Mouse (Mus musculus): ENCODE results near the gene 2900026A02Rik. TPM values are rescaled to one million over a fixed set of nuclear protein-coding genes. Genes with fewer than 3 reads are reported as not detected.

The 2900026A02Rik gene
- total and polyA plus RNA-seq, 3 experiments, result not detected

DNA sequence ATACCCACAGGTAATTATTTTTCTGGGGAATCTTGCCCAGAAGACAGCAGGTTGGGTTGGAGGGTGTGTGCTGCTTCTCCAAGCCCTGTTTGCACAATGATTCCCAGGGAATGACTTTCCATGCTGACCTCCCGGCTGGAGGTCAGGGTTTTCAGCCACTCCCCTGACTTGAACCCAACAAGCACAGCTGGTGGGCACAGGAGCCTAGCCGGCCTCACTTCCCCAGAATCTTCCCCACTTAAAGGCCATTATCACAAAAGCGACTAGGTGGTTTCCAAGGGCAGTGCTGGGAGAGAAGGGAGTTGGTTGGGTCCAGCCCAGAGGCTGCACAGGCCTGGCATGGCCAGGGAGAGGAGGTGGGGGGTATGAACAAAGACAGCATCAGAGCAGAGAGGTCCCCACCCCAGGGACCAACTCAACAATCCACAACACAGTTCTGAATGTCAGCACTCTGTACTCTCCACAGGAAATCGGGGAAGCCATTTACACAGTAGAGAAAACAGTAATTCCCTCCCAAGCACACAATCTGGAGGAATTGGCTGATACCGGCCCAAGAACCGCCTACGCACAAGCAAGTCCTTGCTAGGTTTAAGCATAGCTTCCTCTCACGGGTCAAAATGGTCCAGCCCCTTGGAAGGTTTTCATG is 21.8 kb downstream of the 2900026A02Rik start:
- Histone ChIP-seq H3K4me1 (ENCODE audit: control insufficient read depth in 1 of 2, insufficient read depth in 2 of 2, low read length in 2 of 2) (no peaks in the 10 kb centered on the region), H3K4me3 (ENCODE audit: control insufficient read depth in 1 of 2, insufficient read depth in 1 of 2, low read depth in 2 of 2, low read length in 2 of 2) (no peak overlapping the region), H3K9me3 (replicated peaks; ENCODE audit: insufficient read depth, low read length) (no peaks in the 10 kb centered on the region), H3K27me3 (ENCODE audit: control insufficient read depth in 1 of 2, insufficient read depth in 2 of 2, low read length in 2 of 2) (no peaks in the 10 kb centered on the region), H3K9ac (ENCODE audit: control insufficient read depth, low read depth, low read length, poor library complexity, severe bottlenecking) (no peak overlapping the region), H3K27ac (ENCODE audit: control insufficient read depth, low read depth, low read length) (no peak overlapping the region), H3K36me3 (ENCODE audit: control insufficient read depth in 1 of 2, insufficient read depth in 2 of 2, low read length in 2 of 2) (no peaks in the 10 kb centered on the region), H3K79me2 (ENCODE audit: control insufficient read depth, insufficient read depth, low read length, poor library complexity) (no peaks in the 10 kb centered on the region)
- no peak for DNase-seq (ENCODE audit: low read depth, low spot score)
- TF ChIP-seq ZNF384 (IDR thresholded peaks at IDR 0.05; ENCODE audit: low read depth, low read length), result no peak
- TF ChIP-seq GABPA (IDR thresholded peaks at IDR 0.05; ENCODE audit: low read depth, low read length), result no peak
- no peak for TF ChIP-seq MAFK (IDR thresholded peaks at IDR 0.05; ENCODE audit: borderline replicate concordance, low read depth, low read length)
- no peak for TF ChIP-seq ZKSCAN1 (IDR thresholded peaks at IDR 0.05; ENCODE audit: low read depth, low read length)
- TF ChIP-seq UBTF (IDR thresholded peaks at IDR 0.05; ENCODE audit: borderline replicate concordance, insufficient read depth, low read depth, low read length), result no peak

- DNase-seq (ENCODE audit: low read depth, low spot score), result no peak
- Histone ChIP-seq H3K4me1 (ENCODE audit: control insufficient read depth in 1 of 2, insufficient read depth in 2 of 2, low read length in 2 of 2) (no peaks in the 10 kb centered on the region), H3K9ac (ENCODE audit: control insufficient read depth, low read depth, low read length, poor library complexity, severe bottlenecking) (no peak overlapping the region), H3K4me3 (ENCODE audit: control insufficient read depth in 1 of 2, insufficient read depth in 1 of 2, low read depth in 2 of 2, low read length in 2 of 2) (no peak overlapping the region), H3K27me3 (ENCODE audit: control insufficient read depth in 1 of 2, insufficient read depth in 2 of 2, low read length in 2 of 2) (no peaks in the 10 kb centered on the region), H3K27ac (ENCODE audit: control insufficient read depth, low read depth, low read length) (no peak overlapping the region), H3K79me2 (ENCODE audit: control insufficient read depth, insufficient read depth, low read length, poor library complexity) (no peaks in the 10 kb centered on the region), H3K9me3 (replicated peaks; ENCODE audit: insufficient read depth, low read length) (no peaks in the 10 kb centered on the region), H3K36me3 (ENCODE audit: control insufficient read depth in 1 of 2, insufficient read depth in 2 of 2, low read length in 2 of 2) (no peaks in the 10 kb centered on the region)
- TF ChIP-seq MAX (IDR thresholded peaks at IDR 0.05; ENCODE audit: low read length) (no peak), MXI1 (IDR thresholded peaks at IDR 0.05; ENCODE audit: low read depth, low read length) (no peak), POLR2A (IDR thresholded peaks at IDR 0.05; ENCODE audit: control insufficient read depth in 1 of 2, insufficient read depth in 1 of 2, low read depth in 1 of 2, low read length in 2 of 2, poor library complexity in 1 of 2) (no peak), EP300 (IDR thresholded peaks at IDR 0.05; ENCODE audit: low read depth in 1 of 2, low read length in 2 of 2) (no peak), ZKSCAN1 (IDR thresholded peaks at IDR 0.05; ENCODE audit: low read depth, low read length) (no peak), ETS1 (IDR thresholded peaks at IDR 0.05; ENCODE audit: low read depth, low read length) (no peak), HCFC1 (IDR thresholded peaks at IDR 0.05; ENCODE audit: low read depth, low read length) (no peak), GABPA (IDR thresholded peaks at IDR 0.05; ENCODE audit: low read depth, low read length) (no peak), BHLHE40 (IDR thresholded peaks at IDR 0.05; ENCODE audit: borderline replicate concordance, low read depth, low read length) (no peak)
These were observed 23.9 kb downstream of the 2900026A02Rik start for GRCm38 (mm10) chr5:113196916-113197794.
